In genomic region chr3:140510835-140511234, GRCm38 (mm10) we compare ENCODE assay signal across 21 mouse cellular contexts.
A peak's percentile ranks its signal among the peaks of the same experiment; 100 is the strongest.
DNase-seq lines count a peak whose midpoint lies in the region; ATAC-seq and TF ChIP-seq lines count a peak whose summit lies in the region.
"Had no signal": no experiment of that assay in that cellular context is flagged by ENCODE, and none has a peak within 500 bp of the region (broad histone marks: within the 10 kb centered on the region; RNA-seq: fewer than 3 reads in every experiment).

No protein-coding gene starts in this region.

- H3K36me3 ChIP-seq in heart, embryonic 10.5 days: no peaks in the 10 kb centered on the region
- no peaks in the 10 kb centered on the region for H3K36me3 ChIP-seq in lung, embryonic 14.5 days (ENCODE audit: insufficient read depth)
- H3K36me3 ChIP-seq in lung, embryonic 16.5 days (ENCODE audit: control insufficient read depth, insufficient read depth, low read length): no peaks in the 10 kb centered on the region
- no peaks in the 10 kb centered on the region for H3K36me3 ChIP-seq in forebrain, embryonic 15.5 days
- H3K36me3 ChIP-seq: embryonic facial prominence, embryonic 15.5 days; liver, embryonic 13.5 days; midbrain, embryonic 12.5 days; neural tube, embryonic 15.5 days; stomach, embryonic 15.5 days had no signal

- H3K9me3 ChIP-seq in heart, embryonic 10.5 days: no peaks in the 10 kb centered on the region
- H3K9me3 ChIP-seq in lung, embryonic 14.5 days (ENCODE audit: low read depth, low read length): no peaks in the 10 kb centered on the region
- H3K9me3 ChIP-seq in lung, embryonic 16.5 days (ENCODE audit: control insufficient read depth, low read length): no peaks in the 10 kb centered on the region
- H3K9me3 ChIP-seq in forebrain, embryonic 15.5 days: no peaks in the 10 kb centered on the region
- H3K9me3 ChIP-seq: embryonic facial prominence, embryonic 15.5 days; liver, embryonic 13.5 days; midbrain, embryonic 12.5 days; neural tube, embryonic 15.5 days; stomach, embryonic 15.5 days had no signal

- H3K27ac ChIP-seq in heart, embryonic 10.5 days: no peak overlapping the region
- H3K27ac ChIP-seq in lung, embryonic 14.5 days (ENCODE audit: low read depth): no peak overlapping the region
- H3K27ac ChIP-seq in lung, embryonic 16.5 days (ENCODE audit: low read length): no peak overlapping the region
- H3K27ac ChIP-seq in forebrain, embryonic 15.5 days (replicated peaks): no peak overlapping the region
- H3K27ac ChIP-seq: embryonic facial prominence, embryonic 15.5 days; hindbrain, postnatal 0 days; left cerebral cortex, adult 2 months; liver, embryonic 13.5 days; midbrain, embryonic 12.5 days; neural tube, embryonic 15.5 days; stomach, embryonic 15.5 days had no signal

- H3K9ac ChIP-seq in lung, embryonic 14.5 days: no peak overlapping the region
- no peak overlapping the region for H3K9ac ChIP-seq in lung, embryonic 16.5 days (ENCODE audit: low read length)
- H3K9ac ChIP-seq in forebrain, embryonic 15.5 days (replicated peaks): no peak overlapping the region
- H3K9ac ChIP-seq: embryonic facial prominence, embryonic 15.5 days; liver, embryonic 13.5 days; midbrain, embryonic 12.5 days; neural tube, embryonic 15.5 days; stomach, embryonic 15.5 days had no signal

- H3K4me1 ChIP-seq in heart, embryonic 10.5 days: no peaks in the 10 kb centered on the region
- no peaks in the 10 kb centered on the region for H3K4me1 ChIP-seq in lung, embryonic 14.5 days (ENCODE audit: insufficient read depth)
- H3K4me1 ChIP-seq in lung, embryonic 16.5 days (replicated peaks; ENCODE audit: control insufficient read depth, insufficient read depth, low read length): no peaks in the 10 kb centered on the region
- no peaks in the 10 kb centered on the region for H3K4me1 ChIP-seq in forebrain, embryonic 15.5 days
- H3K4me1 ChIP-seq: embryonic facial prominence, embryonic 15.5 days; liver, embryonic 13.5 days; midbrain, embryonic 12.5 days; neural tube, embryonic 15.5 days; stomach, embryonic 15.5 days had no signal

- H3K27me3 ChIP-seq in heart, embryonic 10.5 days (ENCODE audit: insufficient read depth, poor library complexity, severe bottlenecking): no peaks in the 10 kb centered on the region
- no peaks in the 10 kb centered on the region for H3K27me3 ChIP-seq in lung, embryonic 14.5 days (ENCODE audit: insufficient read depth, low read length)
- H3K27me3 ChIP-seq in lung, embryonic 16.5 days (ENCODE audit: control insufficient read depth, insufficient read depth, low read depth, low read length): no peaks in the 10 kb centered on the region
- no peaks in the 10 kb centered on the region for H3K27me3 ChIP-seq in forebrain, embryonic 15.5 days
- H3K27me3 ChIP-seq: embryonic facial prominence, embryonic 15.5 days; liver, embryonic 13.5 days; midbrain, embryonic 12.5 days; neural tube, embryonic 15.5 days; stomach, embryonic 15.5 days had no signal

- TF ChIP-seq CTCF in lung, embryonic 14.5 days (IDR thresholded peaks at IDR 0.05; ENCODE audit: low read depth): no peak

- peak; percentile 94 for DNase-seq in heart, adult 11 months
- DNase-seq in heart, embryonic 10.5 days (ENCODE audit: low spot score): no peak
- DNase-seq in lung, embryonic 14.5 days: peak; percentile 87
- no peak for DNase-seq in lung, postnatal 4 days
- DNase-seq: adrenal gland, postnatal 25 days; cerebellum, adult 9-10 months; gastrocnemius, postnatal 10 days; kidney, adult 11 months; liver, embryonic 13.5 days; thymus, adult 2 months; thymus, postnatal 4 days had no signal

- no peak overlapping the region for H3K4me2 ChIP-seq in lung, embryonic 14.5 days
- no peak overlapping the region for H3K4me2 ChIP-seq in lung, embryonic 16.5 days (ENCODE audit: low read depth, low read length)
- H3K4me2 ChIP-seq in forebrain, embryonic 15.5 days (replicated peaks): no peak overlapping the region
- H3K4me2 ChIP-seq: embryonic facial prominence, embryonic 15.5 days; liver, embryonic 13.5 days; midbrain, embryonic 12.5 days; neural tube, embryonic 15.5 days; stomach, embryonic 15.5 days had no signal

- no peak overlapping the region for H3K4me3 ChIP-seq in heart, embryonic 10.5 days
- H3K4me3 ChIP-seq in lung, embryonic 14.5 days (ENCODE audit: low read depth, low read length): no peak overlapping the region
- H3K4me3 ChIP-seq in lung, embryonic 16.5 days (ENCODE audit: low read length): no peak overlapping the region
- H3K4me3 ChIP-seq in forebrain, embryonic 15.5 days: no peak overlapping the region
- H3K4me3 ChIP-seq: embryonic facial prominence, embryonic 15.5 days; left cerebral cortex, adult 2 months; liver, embryonic 13.5 days; midbrain, embryonic 12.5 days; neural tube, embryonic 15.5 days; stomach, embryonic 15.5 days had no signal

- ATAC-seq in lung, embryonic 14.5 days (ENCODE audit: insufficient read depth): peak; percentile 93
- peak; percentile 92 for ATAC-seq in lung, embryonic 16.5 days (ENCODE audit: low read depth)
- ATAC-seq in inflammation-experienced regulatory T-cells, adult 6 months: no peak
- no peak for ATAC-seq in forebrain, embryonic 15.5 days (replicated peaks)
- ATAC-seq: forebrain, embryonic 16.5 days; hindbrain, postnatal 0 days had no signal

Comparison
In these comparisons a context has a peak if more than half of its experiments do, and no peak if none do; other contexts are left out.
1. DNase-seq: peak in heart, adult 11 months (single experiment) and lung, embryonic 14.5 days (single experiment); none in heart, embryonic 10.5 days (single experiment) and lung, postnatal 4 days (0 of 2).
2. ATAC-seq: peak in lung, embryonic 14.5 days (single experiment) and lung, embryonic 16.5 days (single experiment); none in inflammation-experienced regulatory T-cells, adult 6 months (single experiment) and forebrain, embryonic 15.5 days (single experiment).